Mouse (Mus musculus) hindbrain, embryonic 11.5 days (tissue): ENCODE measurements around the gene Tcp11l1. TPM values are rescaled to one million over a fixed set of nuclear protein-coding genes. Genes with fewer than 3 reads are reported as not detected.

Source experiments
- ATAC-seq: fragments of 200-750 bp; cut with Nextera tagmentation; 2 replicates; pipeline ENCODE4 v1.8.0; 2017; ENCODE audit warnings: mild to moderate bottlenecking, moderate TSS enrichment, moderate library complexity; ENCODE audit not compliant: low FRiP score
- DNase-seq: peaks from one replicate; pipeline ENCODE4 v3.0.0-alpha.2; 2015; ENCODE audit warnings: low spot score
- H3K27ac ChIP-seq: fragments of 300-500 bp; sonication (generic); 2 replicates; pipeline ENCODE4 v1.5.1; 2014; ENCODE audit warnings: mild to moderate bottlenecking, low read depth, low read length
- H3K27me3 ChIP-seq: fragments of 300-500 bp; sonication (generic); 2 replicates; pipeline ENCODE4 v1.6.1; 2014; ENCODE audit warnings: mild to moderate bottlenecking, low read length, moderate library complexity, mixed read lengths; ENCODE audit not compliant: control insufficient read depth, insufficient read depth
- H3K36me3 ChIP-seq: fragments of 300-500 bp; sonication (generic); 2 replicates; pipeline ENCODE4 v1.6.1; 2014; ENCODE audit warnings: mild to moderate bottlenecking, low read length, moderate library complexity, mixed read lengths; ENCODE audit not compliant: control insufficient read depth, insufficient read depth
- H3K4me1 ChIP-seq: fragments of 300-500 bp; sonication (generic); replicated peaks from 2 replicates; pipeline ENCODE4 v1.6.1; 2014; ENCODE audit warnings: low read length, mixed read lengths; ENCODE audit not compliant: control insufficient read depth, insufficient read depth
- H3K4me2 ChIP-seq: fragments of 300-500 bp; sonication (generic); replicated peaks from 2 replicates; pipeline ENCODE4 v1.6.1; 2014; ENCODE audit warnings: mild to moderate bottlenecking, low read depth, low read length
- H3K4me3 ChIP-seq: fragments of 300-500 bp; sonication (generic); 2 replicates; pipeline ENCODE4 v1.5.1; 2014; ENCODE audit warnings: low read depth, low read length
- H3K9ac ChIP-seq: fragments of 300-500 bp; sonication (generic); 2 replicates; pipeline ENCODE4 v1.6.1; 2014; ENCODE audit warnings: low read depth, low read length
- H3K9me3 ChIP-seq: fragments of 300-500 bp; sonication (generic); 2 replicates; pipeline ENCODE4 v1.6.1; 2016; ENCODE audit warnings: low read length; ENCODE audit not compliant: control insufficient read depth
- WGBS: fragments of 180-500 bp; shearing (Covaris S2); extraction: QIAGEN DNeasy Blood & Tissue Kit; methylation state at CpG from one replicate; pipeline ENCODE4 v1.1.7; 2014; 5-methylcytosine and 5-hydroxymethylcytosine counted together
- polyA plus RNA-seq: library from polyadenylated mRNA; unstranded; fragments of >200 nt; fragmentation: Nextera tagmentation; extraction: Ambion mirVana; gene quantifications from 2 replicates; pipeline ENCODE4 v1.2.1, GENCODE M21; 2014

Tcp11l1 gene
- polyA plus RNA-seq, 1 experiment from 2014 or later: 69.5 TPM

DNA sequence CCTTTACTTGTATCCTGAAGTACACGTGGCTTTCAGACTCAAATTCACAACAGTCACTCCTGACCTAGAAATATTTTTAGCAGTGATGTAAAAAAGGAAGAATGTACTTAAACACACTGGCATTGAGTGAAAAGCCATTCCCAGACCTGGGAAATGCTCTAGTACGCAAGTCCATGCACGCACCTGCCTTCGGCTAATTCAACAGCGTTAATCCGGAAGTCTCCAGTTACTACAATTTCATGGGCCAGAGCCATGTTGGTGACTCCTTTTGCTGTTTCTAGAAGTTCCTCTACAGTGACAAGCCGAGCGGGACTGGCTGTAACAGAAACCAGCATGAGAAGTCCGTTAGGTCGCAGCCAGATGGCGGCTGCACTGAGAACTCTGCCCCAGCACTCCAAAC lies 12.3 kb downstream of the Tcp11l1 start:
- no peaks in the 10 kb centered on the region for H3K4me1 ChIP-seq
- no peak overlapping the region for H3K27ac ChIP-seq
- DNase-seq: no peak
- H3K4me3 ChIP-seq: no peak overlapping the region
- H3K9ac ChIP-seq: no peak overlapping the region
- H3K4me2 ChIP-seq: no peak overlapping the region
- no peak for ATAC-seq
- no peaks in the 10 kb centered on the region for H3K27me3 ChIP-seq
- WGBS: 85% methylated on average over 11 of the region's 11 CpGs
- H3K9me3 ChIP-seq: no peaks in the 10 kb centered on the region
- H3K36me3 ChIP-seq: no peaks in the 10 kb centered on the region

DNA sequence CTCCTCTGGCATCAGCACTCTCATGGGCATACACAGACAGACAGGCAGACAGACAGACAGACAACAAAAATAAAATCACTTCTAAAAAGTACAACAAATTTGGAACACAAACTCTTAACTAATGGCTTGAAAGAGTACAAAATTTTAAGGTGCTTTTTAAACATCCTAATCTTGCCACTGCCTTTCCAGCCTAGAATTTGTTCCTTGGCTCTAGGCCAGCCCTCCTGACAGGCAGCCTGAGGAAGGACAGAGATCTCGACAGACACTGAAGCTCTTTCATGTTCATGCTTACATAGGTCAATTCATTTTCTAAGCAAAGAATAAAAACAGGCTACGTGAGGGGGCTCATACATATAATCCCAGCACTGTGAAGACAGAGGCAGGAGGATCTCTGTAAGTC lies 19.4 kb downstream of the Tcp11l1 start:
- 76% methylated on average over 2 of the region's 2 CpGs for WGBS
- Histone ChIP-seq H3K9ac (no peak overlapping the region), H3K27me3 (no peaks in the 10 kb centered on the region), H3K27ac (no peak overlapping the region), H3K4me2 (no peak overlapping the region), H3K4me3 (no peak overlapping the region), H3K9me3 (no peaks in the 10 kb centered on the region), H3K36me3 (no peaks in the 10 kb centered on the region), H3K4me1 (no peaks in the 10 kb centered on the region)
- no peak for ATAC-seq
- DNase-seq: no peak

DNA sequence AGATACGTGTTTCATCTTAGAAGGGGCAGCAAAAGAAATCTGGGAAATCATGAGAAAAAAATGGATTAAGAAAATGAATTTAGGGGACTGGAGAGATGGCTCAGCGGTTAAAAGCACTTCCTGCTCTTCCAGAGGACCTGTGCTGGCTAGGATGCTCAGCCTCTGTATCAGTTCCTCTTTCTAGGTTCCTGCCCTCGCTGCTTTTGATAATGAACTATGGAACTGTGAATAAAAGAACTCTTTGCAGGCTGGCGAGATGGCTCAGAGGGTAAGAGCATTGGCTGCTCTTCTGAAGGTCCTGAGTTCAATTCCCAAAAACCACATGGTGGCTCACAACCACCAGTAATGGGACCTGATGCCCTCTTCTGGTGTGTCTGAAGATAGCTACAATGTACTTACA lies 21.2 kb downstream of the Tcp11l1 start:
- no peaks in the 10 kb centered on the region for H3K27me3 ChIP-seq

DNA sequence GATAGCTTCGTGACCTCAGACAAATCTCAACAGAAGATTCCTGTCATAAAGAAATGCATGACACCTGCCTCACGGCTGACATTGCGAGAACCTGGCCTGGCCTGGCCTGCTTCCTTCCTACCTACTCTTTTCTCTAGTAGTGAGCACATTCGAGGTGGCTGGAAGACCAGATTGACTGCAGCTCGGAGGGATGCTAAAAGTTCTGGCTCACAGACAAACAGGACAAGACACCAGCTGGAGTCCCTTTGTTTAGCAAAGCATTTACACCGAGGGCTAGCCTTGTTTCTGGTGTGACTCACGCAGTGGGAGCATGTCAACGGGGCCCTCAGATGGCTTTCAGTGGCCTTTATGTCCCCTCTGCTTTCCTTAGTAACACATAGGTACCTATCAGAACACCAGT lies 23.2 kb downstream of the Tcp11l1 start:
- Histone ChIP-seq H3K4me2 (no peak overlapping the region), H3K4me1 (no peaks in the 10 kb centered on the region), H3K27me3 (no peaks in the 10 kb centered on the region), H3K36me3 (no peaks in the 10 kb centered on the region), H3K9ac (no peak overlapping the region), H3K27ac (no peak overlapping the region), H3K4me3 (no peak overlapping the region), H3K9me3 (no peaks in the 10 kb centered on the region)
- ATAC-seq (no peak), DNase-seq (no peak)
- 70% methylated on average over 8 of the region's 8 CpGs for WGBS

More for the DNA sequence above, 21.2 kb downstream of the Tcp11l1 start:
- DNase-seq: no peak
- no peaks in the 10 kb centered on the region for H3K9me3 ChIP-seq
- H3K4me1 ChIP-seq: no peaks in the 10 kb centered on the region
- no peak for ATAC-seq
- no peak overlapping the region for H3K4me2 ChIP-seq
- no peaks in the 10 kb centered on the region for H3K36me3 ChIP-seq
- WGBS: 83% methylated on average over 4 of the region's 4 CpGs
- no peak overlapping the region for H3K9ac ChIP-seq
- H3K27ac ChIP-seq: no peak overlapping the region
- no peak overlapping the region for H3K4me3 ChIP-seq

DNA sequence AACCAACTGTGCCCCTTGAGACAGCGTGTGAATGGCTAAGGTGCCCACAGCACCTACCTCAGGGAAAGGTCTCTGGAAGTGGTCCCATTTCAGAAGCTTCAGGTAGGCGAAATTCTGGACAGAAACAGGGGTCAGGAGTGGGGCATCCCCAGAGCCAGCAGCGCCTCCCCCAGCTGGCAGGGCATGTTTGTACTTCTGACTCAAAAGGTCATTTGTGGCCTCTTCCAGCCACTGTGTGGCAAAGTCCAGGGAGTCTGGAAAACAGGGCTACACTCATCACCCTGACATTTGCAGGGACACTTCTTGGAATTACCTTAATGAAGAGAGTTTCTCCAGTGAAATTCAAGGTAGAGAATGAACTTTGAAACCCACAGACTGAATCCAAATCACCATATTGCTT lies 23.6 kb downstream of the Tcp11l1 start:
- Histone ChIP-seq H3K9ac (no peak overlapping the region), H3K4me3 (no peak overlapping the region), H3K27me3 (no peaks in the 10 kb centered on the region), H3K4me1 (no peaks in the 10 kb centered on the region), H3K9me3 (no peaks in the 10 kb centered on the region), H3K27ac (no peak overlapping the region), H3K4me2 (no peak overlapping the region), H3K36me3 (no peaks in the 10 kb centered on the region)
- DNase-seq: no peak
- 84% methylated on average over 3 of the region's 3 CpGs for WGBS
- ATAC-seq: no peak

DNA sequence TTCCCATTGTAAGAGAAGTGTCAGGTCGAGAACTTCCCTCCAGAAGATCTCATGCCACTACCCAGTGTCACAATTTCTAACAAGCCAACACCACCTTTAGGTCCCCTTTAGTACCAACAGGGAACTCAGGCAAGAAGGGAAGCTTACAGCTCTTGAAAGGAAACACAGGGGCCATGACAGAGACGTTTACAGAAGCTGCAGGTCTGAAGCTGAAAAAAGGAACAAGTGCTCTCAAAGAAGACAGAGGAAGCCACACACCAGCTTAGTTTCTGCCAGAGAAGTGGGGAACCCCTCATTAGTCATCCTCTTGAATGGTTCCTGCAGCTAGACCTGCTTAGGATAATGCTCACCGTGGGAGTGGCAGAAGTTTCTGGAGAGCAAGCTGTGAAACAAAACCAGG lies 24.7 kb downstream of the Tcp11l1 start:
- no peak for ATAC-seq
- Histone ChIP-seq H3K4me1 (no peaks in the 10 kb centered on the region), H3K4me2 (no peak overlapping the region), H3K9me3 (no peaks in the 10 kb centered on the region), H3K4me3 (no peak overlapping the region), H3K27me3 (no peaks in the 10 kb centered on the region), H3K9ac (no peak overlapping the region), H3K36me3 (no peaks in the 10 kb centered on the region), H3K27ac (no peak overlapping the region)
- DNase-seq: no peak
- 71% methylated on average over 3 of the region's 3 CpGs for WGBS

DNA sequence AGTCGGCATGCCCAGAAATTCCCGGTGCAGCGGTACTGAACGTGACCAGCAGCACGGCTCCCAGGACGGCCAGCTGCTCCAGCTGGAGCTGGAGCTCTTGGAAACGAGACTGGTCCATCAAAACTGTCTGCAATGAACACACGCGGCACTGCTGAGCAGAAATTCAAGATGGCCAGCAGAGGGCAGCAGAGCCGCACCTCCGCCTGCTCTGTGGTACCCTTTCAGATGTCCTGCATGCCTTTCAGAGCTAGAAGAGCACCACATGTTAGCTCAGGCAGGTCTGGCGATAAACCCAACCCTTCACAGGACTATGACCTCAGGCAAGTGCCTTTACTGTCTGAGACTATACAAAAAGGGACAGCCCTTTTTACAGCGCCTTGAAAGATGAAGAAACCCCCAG lies 26.6 kb downstream of the Tcp11l1 start:
- Histone ChIP-seq H3K4me3 (no peak overlapping the region), H3K9me3 (no peaks in the 10 kb centered on the region), H3K4me2 (no peak overlapping the region), H3K27me3 (no peaks in the 10 kb centered on the region), H3K9ac (no peak overlapping the region), H3K27ac (no peak overlapping the region), H3K36me3 (no peaks in the 10 kb centered on the region), H3K4me1 (no peaks in the 10 kb centered on the region)
- peak; percentile 90 for ATAC-seq
- 12% methylated on average over 13 of the region's 13 CpGs for WGBS
- DNase-seq: peak; percentile 91

DNA sequence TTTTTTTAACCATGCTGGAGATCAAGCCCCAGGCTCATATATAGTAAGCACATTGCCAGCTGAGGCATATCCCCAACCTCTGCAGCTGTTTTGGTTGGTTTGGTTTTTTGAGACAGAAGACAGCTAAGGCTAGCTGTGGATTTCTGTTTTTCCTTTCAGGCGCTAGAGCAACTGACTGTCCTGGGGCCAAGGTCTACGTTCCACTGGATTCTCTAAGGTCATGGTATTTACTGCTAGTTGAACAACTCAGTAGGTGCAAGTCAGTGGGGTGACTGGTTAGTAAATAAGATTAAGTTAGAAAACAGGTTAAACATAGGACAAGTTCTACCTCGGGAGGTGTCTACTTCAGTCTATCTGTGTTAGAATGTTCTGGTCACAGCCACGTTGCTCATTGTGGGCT lies 27.2 kb downstream of the Tcp11l1 start:
- Histone ChIP-seq H3K4me1 (no peaks in the 10 kb centered on the region), H3K9me3 (no peaks in the 10 kb centered on the region), H3K4me3 (no peak overlapping the region), H3K36me3 (no peaks in the 10 kb centered on the region), H3K27me3 (no peaks in the 10 kb centered on the region), H3K9ac (no peak overlapping the region), H3K27ac (no peak overlapping the region), H3K4me2 (no peak overlapping the region)
- ATAC-seq (no peak), DNase-seq (no peak)
- WGBS: 87% methylated on average over 4 of the region's 4 CpGs

DNA sequence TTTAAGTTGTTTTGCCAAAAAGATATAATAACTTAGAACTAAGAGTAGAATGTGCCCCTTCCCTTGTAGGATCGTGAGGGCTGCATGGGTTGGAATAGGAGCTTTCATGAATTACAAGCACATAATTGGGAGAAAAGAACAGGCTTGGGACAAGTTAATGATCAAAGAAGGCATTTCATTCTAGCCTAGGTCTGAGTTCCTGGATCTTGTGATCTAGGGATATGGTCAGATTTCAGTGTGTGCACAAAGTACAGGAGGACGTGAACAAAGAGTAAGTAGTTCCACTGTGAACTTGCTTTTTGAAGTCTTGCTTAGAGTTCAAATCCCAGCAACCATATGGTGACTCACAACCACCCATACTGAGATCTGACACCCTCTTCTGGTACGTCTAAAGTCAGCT lies 34.6 kb downstream of the Tcp11l1 start:
- Histone ChIP-seq H3K4me1 (no peaks in the 10 kb centered on the region), H3K4me2 (no peak overlapping the region), H3K4me3 (no peak overlapping the region), H3K27me3 (no peaks in the 10 kb centered on the region), H3K9me3 (no peaks in the 10 kb centered on the region), H3K36me3 (no peaks in the 10 kb centered on the region), H3K9ac (no peak overlapping the region), H3K27ac (no peak overlapping the region)
- no peak for DNase-seq
- no peak for ATAC-seq
- 87% methylated on average over 3 of the region's 3 CpGs for WGBS
